Mouse (Mus musculus) heart, embryonic 12.5 days (tissue): Measurements from ENCODE around the gene Fam167b. TPM values are rescaled to one million over a fixed set of nuclear protein-coding genes. Genes with fewer than 3 reads are reported as not detected.

ENCODE experiments used
- ATAC-seq: fragments of 200-750 bp; cut with Nextera tagmentation; 2 replicates; pipeline ENCODE4 v1.8.0; 2017; ENCODE audit warnings: moderate TSS enrichment, moderate library complexity; ENCODE audit not compliant: insufficient number of reproducible peaks, low FRiP score
- H3K27ac ChIP-seq: fragments of 300-500 bp; sonication (generic); 2 replicates; pipeline ENCODE4 v1.5.1; 2016; ENCODE audit warnings: mild to moderate bottlenecking, moderate library complexity; ENCODE audit not compliant: poor library complexity, severe bottlenecking
- H3K27me3 ChIP-seq: fragments of 300-500 bp; sonication (generic); replicated peaks from 2 replicates; pipeline ENCODE4 v1.6.1; 2016; ENCODE audit warnings: mild to moderate bottlenecking, moderate library complexity
- H3K36me3 ChIP-seq: fragments of 300-500 bp; sonication (generic); 2 replicates; pipeline ENCODE4 v1.6.1; 2016; ENCODE audit warnings: mild to moderate bottlenecking, moderate library complexity
- H3K4me1 ChIP-seq: fragments of 300-500 bp; sonication (generic); replicated peaks from 2 replicates; pipeline ENCODE4 v1.6.1; 2016; ENCODE audit warnings: mild to moderate bottlenecking
- H3K4me2 ChIP-seq: fragments of 300-500 bp; sonication (generic); 2 replicates; pipeline ENCODE4 v1.6.1; 2016; ENCODE audit warnings: mild to moderate bottlenecking, moderate library complexity
- H3K4me3 ChIP-seq: fragments of 300-500 bp; sonication (generic); 2 replicates; pipeline ENCODE4 v1.5.1; 2016; ENCODE audit warnings: mild to moderate bottlenecking
- H3K9ac ChIP-seq: fragments of 300-500 bp; sonication (generic); 2 replicates; pipeline ENCODE4 v1.6.1; 2016; ENCODE audit warnings: mild to moderate bottlenecking, moderate library complexity
- H3K9me3 ChIP-seq: fragments of 300-500 bp; sonication (generic); replicated peaks from 2 replicates; pipeline ENCODE4 v1.6.1; 2016; ENCODE audit warnings: mild to moderate bottlenecking, moderate library complexity
- WGBS: fragments of 180-500 bp; shearing (Covaris S2); methylation state at CpG from one replicate; pipeline ENCODE4 v1.1.7; 2016; 5-methylcytosine and 5-hydroxymethylcytosine counted together
- polyA plus RNA-seq: library from polyadenylated mRNA; unstranded; fragments of >200 nt; fragmentation: Nextera tagmentation; extraction: Ambion mirVana; gene quantifications from 2 replicates; pipeline ENCODE4 v1.2.1, GENCODE M21; 2016

The Fam167b gene
- polyA plus RNA-seq, 1 experiment from 2014 or later = 4.3 TPM

GRCm38 (mm10) chr4:129618786-129619691 lies 40.7 kb upstream of the Fam167b start, which contains the start of gene Iqcc:
Gene Iqcc, minus strand, starts transcription at chr4:129619099.
- Histone ChIP-seq H3K27ac (peak within 1 kb of the TSS; percentile 87), H3K27me3 (no peaks in the 10 kb centered on the region), H3K4me2 (peak within 1 kb of the TSS; percentile 89), H3K9ac (peak within 1 kb of the TSS; percentile 92), H3K36me3 (peaks cover 24% of the 10 kb centered on the region), H3K9me3 (no peaks in the 10 kb centered on the region), H3K4me1 (peaks cover 29% of the 10 kb centered on the region), H3K4me3 (peak within 1 kb of the TSS; percentile 81)
- peak; percentile 90 for ATAC-seq
- 3% methylated on average over 44 of the region's 44 CpGs for WGBS

GRCm38 (mm10) chr4:129618031-129618430 lies 39.7 kb upstream of the Fam167b start:
- H3K4me2 ChIP-seq = peak overlapping the region; percentile 89
- peak overlapping the region; percentile 92 for H3K9ac ChIP-seq
- H3K27ac ChIP-seq = no peak overlapping the region
- H3K9me3 ChIP-seq = no peaks in the 10 kb centered on the region
- H3K36me3 ChIP-seq = peaks cover 24% of the 10 kb centered on the region
- H3K4me1 ChIP-seq = peaks cover 29% of the 10 kb centered on the region
- H3K4me3 ChIP-seq = peak overlapping the region; percentile 81
- H3K27me3 ChIP-seq = no peaks in the 10 kb centered on the region
- no peak for ATAC-seq
- WGBS = 92% methylated on average over 5 of the region's 5 CpGs

DNA sequence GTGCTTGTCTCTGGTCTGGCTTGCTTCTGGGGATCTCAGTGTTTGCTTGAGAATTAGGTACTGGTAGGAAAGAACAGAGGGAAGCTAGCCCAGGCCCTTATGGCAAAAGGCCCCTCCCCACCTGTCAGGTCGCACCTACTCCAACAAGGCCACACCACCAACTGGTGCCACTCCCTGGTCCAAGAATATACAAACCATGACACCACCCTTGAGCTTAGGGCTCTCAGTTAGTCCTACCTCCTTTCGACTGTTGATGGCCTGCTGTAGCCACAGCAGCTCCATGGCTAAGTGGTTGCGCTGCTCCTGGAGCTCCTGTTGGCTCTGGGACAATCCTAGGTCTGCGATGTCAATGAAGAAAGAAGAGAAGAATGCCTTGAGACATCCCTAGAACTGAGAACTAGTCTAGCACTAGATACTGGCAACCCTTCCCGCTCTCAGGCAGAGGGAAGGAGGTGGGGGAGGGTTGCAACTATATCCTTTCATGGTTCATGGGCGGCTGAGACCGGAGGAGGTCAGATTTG lies 38.8 kb upstream of the Fam167b start:
- Histone ChIP-seq H3K9ac (no peak overlapping the region), H3K36me3 (peaks cover 24% of the 10 kb centered on the region), H3K4me2 (no peak overlapping the region), H3K4me3 (no peak overlapping the region), H3K27ac (no peak overlapping the region), H3K4me1 (peaks cover 21% of the 10 kb centered on the region), H3K9me3 (no peaks in the 10 kb centered on the region), H3K27me3 (no peaks in the 10 kb centered on the region)
- ATAC-seq = no peak
- 90% methylated on average over 7 of the region's 7 CpGs for WGBS

GRCm38 (mm10) chr4:129616631-129617030 lies 38.3 kb upstream of the Fam167b start:
- Histone ChIP-seq H3K4me1 (peaks cover 16% of the 10 kb centered on the region), H3K9me3 (no peaks in the 10 kb centered on the region), H3K27ac (no peak overlapping the region), H3K36me3 (peaks cover 24% of the 10 kb centered on the region), H3K27me3 (no peaks in the 10 kb centered on the region), H3K4me3 (no peak overlapping the region), H3K4me2 (no peak overlapping the region), H3K9ac (no peak overlapping the region)
- 86% methylated on average over 3 of the region's 3 CpGs for WGBS
- no peak for ATAC-seq

- Histone ChIP-seq H3K4me2 (no peak overlapping the region), H3K27me3 (no peaks in the 10 kb centered on the region), H3K9ac (no peak overlapping the region), H3K4me3 (no peak overlapping the region), H3K9me3 (no peaks in the 10 kb centered on the region), H3K4me1 (peaks cover 16% of the 10 kb centered on the region), H3K27ac (no peak overlapping the region), H3K36me3 (peaks cover 20% of the 10 kb centered on the region)
- WGBS = 83% methylated on average over 9 of the region's 9 CpGs
- ATAC-seq = no peak
Observed at GRCm38 (mm10) chr4:129615801-129616290, 37.5 kb upstream of the Fam167b start.

GRCm38 (mm10) chr4:129614093-129614492 lies 35.7 kb upstream of the Fam167b start, which contains the start of gene Dcdc2b:
Gene Dcdc2b, minus strand, starts transcription at chr4:129614257.
- Histone ChIP-seq H3K27me3 (no peaks in the 10 kb centered on the region), H3K36me3 (peaks cover 33% of the 10 kb centered on the region), H3K27ac (no peak within 1 kb of the TSS), H3K4me1 (peaks cover 16% of the 10 kb centered on the region), H3K9ac (no peak within 1 kb of the TSS), H3K4me2 (no peak within 1 kb of the TSS), H3K9me3 (no peaks in the 10 kb centered on the region), H3K4me3 (no peak within 1 kb of the TSS)
- no peak for ATAC-seq
- WGBS = 86% methylated on average over 6 of the region's 6 CpGs

GRCm38 (mm10) chr4:129610472-129610871 lies 32.1 kb upstream of the Fam167b start:
- peaks cover 6% of the 10 kb centered on the region for H3K4me1 ChIP-seq
- H3K9me3 ChIP-seq = no peaks in the 10 kb centered on the region
- no peak overlapping the region for H3K9ac ChIP-seq
- H3K27ac ChIP-seq = no peak overlapping the region
- 62% methylated on average over 4 of the region's 4 CpGs for WGBS
- H3K27me3 ChIP-seq = no peaks in the 10 kb centered on the region
- ATAC-seq = 0 out of 2 replicates have a peak, but pooled peaks have one; percentile 17
- H3K4me3 ChIP-seq = no peak overlapping the region
- peaks cover 40% of the 10 kb centered on the region for H3K36me3 ChIP-seq
- no peak overlapping the region for H3K4me2 ChIP-seq

DNA sequence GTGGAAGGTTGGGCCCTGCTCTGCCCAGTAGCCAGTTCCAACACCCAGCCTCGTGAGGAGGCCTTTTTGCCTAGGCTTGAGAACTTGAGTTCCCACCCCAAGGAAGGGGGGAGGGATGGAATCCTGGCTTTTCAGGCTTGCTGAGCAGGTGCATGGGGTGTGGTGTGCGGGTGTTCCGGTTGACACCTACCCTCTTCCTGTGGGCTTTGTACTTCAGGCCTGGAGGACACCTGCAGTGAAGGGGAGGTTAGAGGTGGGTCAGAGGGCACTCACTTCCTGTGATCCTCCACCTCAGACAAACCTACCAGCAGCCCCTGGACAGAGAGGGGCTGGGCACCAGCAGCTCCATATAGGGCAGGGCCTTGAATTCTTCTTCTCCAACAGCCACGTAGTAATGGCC lies 31.7 kb upstream of the Fam167b start:
- H3K9me3 ChIP-seq = no peaks in the 10 kb centered on the region
- peaks cover 6% of the 10 kb centered on the region for H3K4me1 ChIP-seq
- no peak overlapping the region for H3K9ac ChIP-seq
- peaks cover 43% of the 10 kb centered on the region for H3K36me3 ChIP-seq
- 71% methylated on average over 4 of the region's 4 CpGs for whole genome bisulfite sequencing
- no peaks in the 10 kb centered on the region for H3K27me3 ChIP-seq
- no peak overlapping the region for H3K27ac ChIP-seq
- no peak overlapping the region for H3K4me3 ChIP-seq
- no peak overlapping the region for H3K4me2 ChIP-seq
- 0 out of 2 replicates have a peak, but pooled peaks have one; percentile 10 for ATAC-seq

GRCm38 (mm10) chr4:129609139-129609631 lies 30.8 kb upstream of the Fam167b start:
- H3K9ac ChIP-seq = no peak overlapping the region
- peaks cover 51% of the 10 kb centered on the region for H3K36me3 ChIP-seq
- WGBS = 81% methylated on average over 12 of the region's 12 CpGs
- no peak overlapping the region for H3K27ac ChIP-seq
- peaks cover 3% of the 10 kb centered on the region for H3K4me1 ChIP-seq
- H3K27me3 ChIP-seq = no peaks in the 10 kb centered on the region
- no peak overlapping the region for H3K4me3 ChIP-seq
- no peaks in the 10 kb centered on the region for H3K9me3 ChIP-seq
- no peak for ATAC-seq
- H3K4me2 ChIP-seq = no peak overlapping the region

- 39% methylated on average over 7 of the region's 7 CpGs for WGBS
Observed at GRCm38 (mm10) chr4:129608426-129609025, 30.2 kb upstream of the Fam167b start.

More at GRCm38 (mm10) chr4:129608426-129609025, 30.2 kb upstream of the Fam167b start:
- peaks cover 58% of the 10 kb centered on the region for H3K36me3 ChIP-seq
- no peaks in the 10 kb centered on the region for H3K9me3 ChIP-seq
- no peak overlapping the region for H3K4me3 ChIP-seq
- no peak overlapping the region for H3K27ac ChIP-seq
- ATAC-seq = peak; percentile 77
- no peaks in the 10 kb centered on the region for H3K27me3 ChIP-seq
- H3K9ac ChIP-seq = no peak overlapping the region
- H3K4me2 ChIP-seq = no peak overlapping the region
- no peaks in the 10 kb centered on the region for H3K4me1 ChIP-seq
